Mouse (Mus musculus) right cerebral cortex, postnatal 36 days (tissue): ENCODE measurements at regions not wholly inside any gene's neighbourhood (a gene's known extent, or its start where the extent isn't known, plus 50 kb on each side); places are given as distances from the start of the nearest gene placed in this dataset.
A peak's percentile ranks its signal among the peaks of the same experiment; 100 is the strongest.

Experiments
- DNase-seq, 2 experiments: peaks; one replicate each; pipeline ENCODE4 v3.0.0; 2022; ENCODE audit warnings: low spot score in 2 of 2, mixed read lengths in 1 of 2

- DNase-seq, result no peak
These were observed 1186.7 kb downstream of the Slitrk1 start for GRCm38 (mm10) chr14:107727234-107727633.

GRCm38 (mm10) chr14:107688349-107688748 is 1225.6 kb downstream of the Slitrk1 start:
- DNase-seq, result no peak

DNA sequence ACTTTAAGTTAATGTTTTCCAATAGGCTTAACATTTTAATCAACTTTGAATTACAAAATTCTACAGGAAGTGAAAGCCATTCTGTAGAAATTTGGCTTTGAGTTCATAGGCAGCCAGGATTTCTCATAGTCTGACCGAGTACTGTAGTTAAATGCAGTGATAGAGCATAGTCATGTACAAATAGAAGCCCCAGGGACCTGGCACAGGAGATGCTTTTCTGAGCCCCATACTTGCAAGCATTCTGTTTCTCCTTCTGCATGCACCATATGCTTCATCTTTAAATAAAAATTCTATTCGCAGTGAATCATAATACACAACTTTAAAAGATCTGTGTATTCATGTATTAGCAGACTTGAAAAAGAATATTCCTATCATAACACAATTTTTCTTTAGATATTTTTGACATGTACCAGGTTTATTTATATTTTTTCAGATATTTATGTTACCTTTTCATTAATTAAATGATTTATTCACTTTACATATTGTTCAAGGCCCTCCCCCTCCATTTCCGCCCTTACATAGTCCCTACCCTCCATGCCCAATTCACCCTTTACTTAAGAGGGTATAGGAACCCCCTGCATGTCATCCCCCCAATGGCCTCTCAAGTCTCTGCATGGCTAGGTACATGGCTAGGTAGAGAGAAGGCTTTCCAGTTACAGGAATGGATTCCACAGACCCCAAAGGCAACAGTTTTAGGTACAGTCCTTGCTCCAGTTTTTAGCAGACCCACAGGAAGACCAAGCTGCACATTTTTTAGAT is 1226.5 kb downstream of the Slitrk1 start:
- peak; percentile 21 to 45 for DNase-seq

DNA sequence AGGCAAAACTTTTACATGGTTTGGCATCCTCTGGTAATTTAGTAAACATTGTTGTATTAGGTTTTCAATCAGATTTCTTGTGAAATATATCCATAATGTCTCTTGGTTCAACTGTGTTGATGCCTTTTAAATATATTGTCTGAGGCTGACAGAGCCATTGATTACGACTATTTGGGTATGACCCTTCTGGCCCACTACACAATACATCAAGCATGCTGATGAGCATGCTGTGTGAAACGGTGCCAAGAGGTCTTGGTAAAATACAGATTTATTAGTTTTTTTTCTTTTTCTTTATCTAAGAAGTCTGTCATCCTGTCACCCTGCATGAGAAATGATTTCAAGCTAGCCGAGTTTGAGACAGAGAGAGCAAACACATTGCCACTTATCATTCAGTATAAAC is 1257.4 kb downstream of the Slitrk1 start:
- DNase-seq, result no peak

DNA sequence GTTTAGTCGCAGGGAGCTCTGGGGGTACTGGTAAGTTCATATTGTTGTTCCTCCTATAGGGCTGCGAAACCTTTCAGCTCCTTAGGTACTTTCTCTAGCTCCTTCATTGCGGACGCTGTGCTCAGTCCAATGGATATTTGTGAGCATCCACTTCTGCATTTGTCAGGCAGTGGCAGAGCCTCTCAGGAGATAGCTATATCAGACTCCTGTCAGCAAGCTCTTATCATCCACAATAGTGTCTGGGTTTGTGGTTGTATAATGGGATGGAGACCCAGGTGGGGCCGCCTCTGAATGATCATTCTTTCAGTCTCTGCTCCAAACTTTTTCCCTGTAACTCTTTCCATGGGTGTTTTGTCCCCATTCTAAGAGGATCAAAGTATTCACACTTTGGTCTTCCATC is 1298.5 kb downstream of the Slitrk1 start:
- DNase-seq, result no peak

DNA sequence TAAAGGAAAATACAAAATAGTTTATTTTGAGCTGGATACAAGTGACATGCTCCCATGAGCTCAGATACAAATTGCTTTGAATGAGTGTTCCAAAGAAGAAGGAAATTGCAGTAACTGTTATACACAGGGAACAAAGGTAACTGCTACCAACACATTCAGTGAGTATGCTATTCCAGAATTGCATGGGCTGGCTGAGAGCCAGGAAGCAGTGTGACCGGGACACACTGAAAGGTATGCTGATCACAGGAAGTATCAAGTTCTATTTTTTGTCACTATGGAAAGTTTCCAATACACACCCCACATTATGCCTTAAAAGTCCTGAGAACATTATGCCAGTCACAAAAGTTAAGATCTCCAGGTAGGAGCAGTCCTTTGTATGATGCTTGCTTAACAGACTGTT is 1299.6 kb downstream of the Slitrk1 start:
- DNase-seq, result no peak

GRCm38 (mm10) chr14:107603198-107603597 is 1310.8 kb downstream of the Slitrk1 start:
- no peak for DNase-seq

DNA sequence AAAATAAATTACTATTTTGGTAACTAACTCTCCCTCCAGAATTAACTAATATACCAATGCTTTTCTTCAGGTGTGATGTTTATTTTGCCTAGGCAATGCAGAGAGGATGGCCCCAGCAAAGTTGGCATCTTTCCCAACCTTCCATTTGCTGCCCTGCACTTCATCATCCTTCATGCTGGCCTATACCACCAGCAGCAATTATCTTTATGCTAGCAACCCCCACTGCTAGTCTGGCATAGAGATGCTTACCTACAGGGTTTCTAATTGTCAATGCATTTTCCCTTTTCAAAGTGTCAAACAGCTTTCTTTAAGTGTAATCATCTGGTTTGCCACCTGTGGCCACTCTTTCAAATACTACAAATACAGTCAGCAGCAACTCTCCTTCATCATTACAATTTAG is 1327.2 kb downstream of the Slitrk1 start:
- no peak for DNase-seq

DNA sequence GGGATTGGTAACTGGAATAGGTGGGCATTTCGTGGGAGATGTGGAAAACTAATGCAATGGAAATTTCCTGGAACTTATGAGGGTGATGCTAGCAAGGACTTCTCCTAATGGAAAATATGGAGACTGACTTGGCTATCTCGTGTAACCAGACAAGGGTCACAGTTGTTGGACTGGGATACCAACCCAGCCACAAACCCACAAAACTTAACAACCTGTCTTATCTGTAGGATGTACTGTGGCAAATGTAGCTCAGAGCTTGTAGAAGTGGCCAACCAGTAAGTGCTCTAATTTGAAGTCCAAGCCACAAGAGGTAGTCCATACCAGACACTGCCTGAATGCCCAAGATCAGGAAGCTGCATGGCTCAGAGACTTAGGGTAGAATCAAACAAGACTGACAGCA is 1329.7 kb downstream of the Slitrk1 start:
- no peak for DNase-seq

DNA sequence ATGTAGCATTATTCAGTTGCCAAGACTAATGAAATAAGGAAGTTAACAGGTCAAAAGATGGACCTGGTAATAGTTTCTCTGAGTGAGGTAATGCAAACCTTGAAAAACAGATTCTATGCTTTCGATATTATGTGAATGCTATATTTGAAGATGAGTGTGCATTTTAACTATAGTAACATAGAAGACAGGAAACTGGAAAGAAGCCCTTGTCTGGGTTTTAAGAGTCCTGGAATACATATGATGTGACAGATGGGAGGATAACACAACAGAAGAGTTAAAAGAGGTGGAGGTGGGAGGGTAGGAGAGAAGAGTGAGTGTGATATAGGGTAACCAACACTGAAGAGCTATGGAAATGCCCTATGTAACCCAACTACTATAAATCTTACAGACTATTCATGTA is 1343.3 kb downstream of the Slitrk1 start:
- no peak for DNase-seq

GRCm38 (mm10) chr14:107568496-107568895 is 1345.5 kb downstream of the Slitrk1 start:
- DNase-seq, result no peak
